Mouse (Mus musculus): ENCODE results near the gene Gm21830. TPM values are rescaled to one million over a fixed set of nuclear protein-coding genes. Genes with fewer than 3 reads are reported as not detected.

The Gm21830 gene
- total and polyA plus RNA-seq, 3 experiments: not detected

DNA sequence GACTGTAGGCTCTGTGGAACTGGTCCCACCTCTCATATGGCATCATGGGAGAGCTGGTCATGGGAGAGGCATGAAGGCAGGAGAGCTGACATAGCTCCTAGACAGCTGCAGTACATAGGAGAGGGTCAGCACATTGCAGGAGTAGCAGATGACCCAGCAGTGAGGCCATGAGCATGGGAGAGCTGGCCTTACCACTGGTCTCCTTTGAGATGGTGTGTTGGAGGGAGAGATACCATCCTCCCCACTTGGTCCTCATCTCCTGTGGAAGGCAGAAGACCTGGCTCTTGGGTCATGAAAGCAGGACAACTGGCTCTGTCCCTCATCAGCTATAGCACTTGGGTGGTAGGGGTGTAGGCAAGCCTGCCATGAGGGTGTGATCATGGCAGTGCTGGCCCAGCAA is 7.3 kb downstream of the Gm21830 start:
- no peak overlapping the region for H3K4me3 ChIP-seq (ENCODE audit: control insufficient read depth in 1 of 2, insufficient read depth in 1 of 2, low read depth in 2 of 2, low read length in 2 of 2)
- TF ChIP-seq MAZ (IDR thresholded peaks at IDR 0.05; ENCODE audit: low read depth, low read length) (no peak), SMC3 (IDR thresholded peaks at IDR 0.05; ENCODE audit: low read depth, low read length) (no peak), MXI1 (IDR thresholded peaks at IDR 0.05; ENCODE audit: low read depth, low read length) (no peak), ZNF384 (IDR thresholded peaks at IDR 0.05; ENCODE audit: low read depth, low read length) (no peak)

DNA sequence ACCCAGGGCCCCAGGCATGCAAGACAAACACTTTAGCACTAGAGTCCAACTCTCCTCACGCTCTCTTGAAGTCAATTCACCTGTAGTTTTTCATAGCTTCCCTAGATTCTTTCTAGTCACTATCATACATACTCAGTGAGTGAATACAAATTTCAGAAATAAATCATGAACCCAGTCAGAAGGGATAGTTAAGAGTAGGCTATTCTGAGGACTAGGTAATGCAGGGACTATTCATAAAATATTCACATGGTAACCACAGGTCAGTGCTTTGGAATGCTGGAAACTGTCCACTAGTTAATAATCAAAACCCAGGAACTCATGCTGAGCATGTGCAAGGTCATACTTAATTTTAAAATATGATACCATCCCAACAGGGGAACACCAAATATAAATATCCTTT is 9.3 kb downstream of the Gm21830 start:
- Histone ChIP-seq H3K9me3 (replicated peaks; ENCODE audit: insufficient read depth, low read length) (no peaks in the 10 kb centered on the region), H3K79me2 (ENCODE audit: control insufficient read depth, insufficient read depth, low read length, poor library complexity) (no peaks in the 10 kb centered on the region), H3K27me3 (ENCODE audit: control insufficient read depth in 1 of 2, insufficient read depth in 2 of 2, low read length in 2 of 2) (no peaks in the 10 kb centered on the region), H3K4me3 (ENCODE audit: control insufficient read depth in 1 of 2, insufficient read depth in 1 of 2, low read depth in 2 of 2, low read length in 2 of 2) (no peak overlapping the region), H3K27ac (ENCODE audit: control insufficient read depth, low read depth, low read length) (no peak overlapping the region), H3K36me3 (ENCODE audit: control insufficient read depth in 1 of 2, insufficient read depth in 2 of 2, low read length in 2 of 2) (no peaks in the 10 kb centered on the region), H3K9ac (ENCODE audit: control insufficient read depth, low read depth, low read length, poor library complexity, severe bottlenecking) (no peak overlapping the region), H3K4me1 (ENCODE audit: control insufficient read depth in 1 of 2, insufficient read depth in 2 of 2, low read length in 2 of 2) (no peaks in the 10 kb centered on the region)
- TF ChIP-seq SIN3A (IDR thresholded peaks at IDR 0.05; ENCODE audit: low read length) (no peak), POLR2AphosphoS2 (IDR thresholded peaks at IDR 0.05; ENCODE audit: low read length) (no peak), USF2 (IDR thresholded peaks at IDR 0.05; ENCODE audit: borderline replicate concordance in 1 of 2, insufficient read depth in 1 of 2, low read depth in 1 of 2, low read length in 2 of 2) (no peak), NELFE (IDR thresholded peaks at IDR 0.05; ENCODE audit: low read depth, low read length) (no peak), TCF12 (IDR thresholded peaks at IDR 0.05; ENCODE audit: low read depth, low read length) (no peak), EP300 (IDR thresholded peaks at IDR 0.05; ENCODE audit: low read depth in 1 of 2, low read length in 2 of 2) (no peak), GABPA (IDR thresholded peaks at IDR 0.05; ENCODE audit: low read depth, low read length) (no peak), TBP (IDR thresholded peaks at IDR 0.05; ENCODE audit: low read depth, low read length) (no peak), NRF1 (IDR thresholded peaks at IDR 0.05; ENCODE audit: insufficient read depth, low read depth, low read length, poor library complexity, severe bottlenecking) (no peak), JUND (IDR thresholded peaks at IDR 0.05; ENCODE audit: low read depth, low read length) (no peak), RCOR1 (IDR thresholded peaks at IDR 0.05; ENCODE audit: low read depth, low read length) (no peak), MAZ (IDR thresholded peaks at IDR 0.05; ENCODE audit: low read depth, low read length) (no peak), MYC (IDR thresholded peaks at IDR 0.05; ENCODE audit: low read depth, low read length) (no peak), CTCF (IDR thresholded peaks at IDR 0.05 in 2 of 3, conservative IDR thresholded peaks at IDR 0.05 in 1 of 3; ENCODE audit: control insufficient read depth in 1 of 3, insufficient read depth in 1 of 3, low read depth in 2 of 3, low read length in 3 of 3, poor library complexity in 1 of 3, severe bottlenecking in 1 of 3) (no peak), ELF1 (IDR thresholded peaks at IDR 0.05; ENCODE audit: low read depth, low read length) (no peak), RAD21 (IDR thresholded peaks at IDR 0.05; ENCODE audit: low read depth, low read length) (no peak), ZKSCAN1 (IDR thresholded peaks at IDR 0.05; ENCODE audit: low read depth, low read length) (no peak), SMC3 (IDR thresholded peaks at IDR 0.05; ENCODE audit: low read depth, low read length) (no peak), ETS1 (IDR thresholded peaks at IDR 0.05; ENCODE audit: low read depth, low read length) (no peak)
- DNase-seq (ENCODE audit: low read depth, low spot score): no peak

More for the DNA sequence above, 7.3 kb downstream of the Gm21830 start:
- no peak for DNase-seq (ENCODE audit: low read depth, low spot score)
- no peaks in the 10 kb centered on the region for H3K79me2 ChIP-seq (ENCODE audit: control insufficient read depth, insufficient read depth, low read length, poor library complexity)
- H3K27ac ChIP-seq (ENCODE audit: control insufficient read depth, low read depth, low read length): no peak overlapping the region
- H3K4me1 ChIP-seq (ENCODE audit: control insufficient read depth in 1 of 2, insufficient read depth in 2 of 2, low read length in 2 of 2): no peaks in the 10 kb centered on the region
- no peaks in the 10 kb centered on the region for H3K36me3 ChIP-seq (ENCODE audit: control insufficient read depth in 1 of 2, insufficient read depth in 2 of 2, low read length in 2 of 2)
- H3K9ac ChIP-seq (ENCODE audit: control insufficient read depth, low read depth, low read length, poor library complexity, severe bottlenecking): no peak overlapping the region
- no peaks in the 10 kb centered on the region for H3K27me3 ChIP-seq (ENCODE audit: control insufficient read depth in 1 of 2, insufficient read depth in 2 of 2, low read length in 2 of 2)
- H3K9me3 ChIP-seq (replicated peaks; ENCODE audit: insufficient read depth, low read length): no peaks in the 10 kb centered on the region
